ENCODE assay signal across 16 mouse cellular contexts in the genomic region with DNA sequence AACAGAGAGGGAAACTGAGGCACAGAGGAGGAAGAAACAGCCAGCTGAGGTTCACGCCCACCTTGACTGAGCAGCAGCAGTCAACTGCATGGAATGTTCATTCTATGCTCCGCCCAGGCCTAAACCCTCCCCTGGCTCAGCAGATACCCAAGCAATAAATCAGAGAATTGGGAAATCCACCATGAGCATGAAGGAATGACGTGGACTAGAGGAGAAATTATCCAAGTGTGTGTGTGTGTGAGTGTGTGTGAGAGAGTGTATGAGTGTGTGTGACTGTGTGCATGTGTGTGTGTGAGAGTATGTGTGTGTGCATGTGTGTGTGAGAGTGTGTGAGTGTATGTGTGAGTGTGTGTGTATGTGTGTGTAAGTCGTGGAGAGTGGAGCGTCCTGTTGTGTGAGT. TPM values are rescaled to one million over a fixed set of nuclear protein-coding genes. Genes with fewer than 3 reads are reported as not detected.
A peak's percentile ranks its signal among the peaks of the same experiment; 100 is the strongest.
DNase-seq lines count a peak whose midpoint lies in the region; ATAC-seq and TF ChIP-seq lines count a peak whose summit lies in the region.
"Had no signal": no experiment of that assay in that cellular context is flagged by ENCODE, and none has a peak within 500 bp of the region (broad histone marks: within the 10 kb centered on the region; RNA-seq: fewer than 3 reads in every experiment).

No protein-coding gene starts in this region.

- no peak for TF ChIP-seq CTCF in E14TG2a.4 (conservative IDR thresholded peaks at IDR 0.05; ENCODE audit: low read length)

- H3K9me3 ChIP-seq in E14TG2a.4 (ENCODE audit: low read length) = peaks cover 23% of the 10 kb centered on the region
- H3K9me3 ChIP-seq in limb, embryonic 10.5 days (replicated peaks) = no peaks in the 10 kb centered on the region
- H3K9me3 ChIP-seq: limb, embryonic 15.5 days had no signal

- peak overlapping the region; percentile 4; the same call in 1 of the 2 replicates for H3K27ac ChIP-seq in brown adipose tissue, adult 24 weeks (replicated peaks; ENCODE audit: low read depth, low read length)
- H3K27ac ChIP-seq in limb, embryonic 10.5 days = no peak overlapping the region

- H3K36me3 ChIP-seq in E14TG2a.4 (ENCODE audit: insufficient read depth, low read length) = peaks cover 50% of the 10 kb centered on the region
- H3K36me3 ChIP-seq in limb, embryonic 10.5 days = no peaks in the 10 kb centered on the region
- H3K36me3 ChIP-seq: limb, embryonic 15.5 days had no signal

- H3K4me3 ChIP-seq in E14TG2a.4 (replicated peaks; ENCODE audit: low read length) = peak overlapping the region; percentile 84
- H3K4me3 ChIP-seq in brown adipose tissue, adult 24 weeks (ENCODE audit: insufficient read depth, low read depth, low read length) = no peak overlapping the region
- H3K4me3 ChIP-seq in limb, embryonic 10.5 days = no peak overlapping the region

- ATAC-seq in erythroid progenitor cell, adult 5-6 weeks (replicated peaks; ENCODE audit: low FRiP score, poor library complexity, severe bottlenecking) = no peak
- ATAC-seq in cerebellum, adult (ENCODE audit: insufficient number of reproducible peaks, low FRiP score, low TSS enrichment) = no peak

- DNase-seq in adrenal gland, adult (ENCODE audit: inconsistent age in 2 of 2, low spot score in 1 of 2) = peak; percentile 73 to 87
- no peak for DNase-seq in adrenal gland, postnatal 4 days (ENCODE audit: low spot score in 2 of 2)
- peak; percentile 30 for DNase-seq in lung, postnatal 14 days
- DNase-seq in limb, embryonic 10.5 days (ENCODE audit: low spot score) = no peak
- DNase-seq: cerebellum, adult 18-20 months; heart, adult 18-20 months; thymus, postnatal 14 days had no signal

- H3K4me1 ChIP-seq in E14TG2a.4 (replicated peaks; ENCODE audit: low read depth, low read length) = peaks cover 71% of the 10 kb centered on the region
- H3K4me1 ChIP-seq in brown adipose tissue, adult 24 weeks (ENCODE audit: control insufficient read depth, insufficient read depth, insufficient read length, low read length) = peaks cover 31% of the 10 kb centered on the region
- peaks cover 38% of the 10 kb centered on the region for H3K4me1 ChIP-seq in limb, embryonic 10.5 days

- 76% methylated on average over 5 of the region's 5 CpGs for WGBS in limb, embryonic 10.5 days

- H3K27me3 ChIP-seq in E14TG2a.4 (ENCODE audit: insufficient read depth, low read length) = no peaks in the 10 kb centered on the region
- H3K27me3 ChIP-seq in limb, embryonic 10.5 days (ENCODE audit: low read depth, poor library complexity, severe bottlenecking) = peaks cover 91% of the 10 kb centered on the region

RNA-seq across cellular contexts. Expression of gene Bcl3, which starts 4.1 kb away (rescaled TPM):
- total RNA-seq in adrenal gland, postnatal 4 days (2021) = 10 to 100 TPM in 1 of 2 experiments, 1 to 10 TPM in 1; 9.6 to 11.5 TPM
- 14.7 and 24.3 TPM in 2 replicates for polyA plus RNA-seq in brown adipose tissue, adult 24 weeks (2012; ENCODE audit: insufficient read depth, insufficient read length, missing spikeins)
- 15.5 and 21.3 TPM in 2 replicates for total RNA-seq in erythroid progenitor cell, adult 5-6 weeks (2015; ENCODE audit: low replicate concordance)
- 0.77 TPM in 1 of 2 replicates, not detected in the other for total RNA-seq in erythroid progenitor cell, adult 5-6 weeks (2017; ENCODE audit: low replicate concordance)
- 0.82 and 1.2 TPM in 2 replicates for polyA plus RNA-seq in limb, embryonic 10.5 days (2016; fragmentation: Nextera tagmentation; extraction: Ambion mirVana)

RNA-seq across cellular contexts. Expression of gene Cblc, which starts 21.8 kb away (rescaled TPM):
- total RNA-seq in adrenal gland, postnatal 4 days (2021) = 1 to 10 TPM in 1 of 2 experiments, under 1 TPM in 1; 0.68 to 1.0 TPM
- polyA plus RNA-seq in brown adipose tissue, adult 24 weeks (2012; ENCODE audit: insufficient read depth, insufficient read length, missing spikeins) = 1.6 TPM in 1 of 2 replicates, not detected in the other
- total RNA-seq in erythroid progenitor cell, adult 5-6 weeks (2015; ENCODE audit: low replicate concordance) = not detected in 2 replicates
- total RNA-seq in erythroid progenitor cell, adult 5-6 weeks (2017; ENCODE audit: low replicate concordance) = not detected in 2 replicates
- 1.4 and 1.6 TPM in 2 replicates for polyA plus RNA-seq in limb, embryonic 10.5 days (2016; fragmentation: Nextera tagmentation; extraction: Ambion mirVana)
- total RNA-seq: hematopoietic stem cell, adult 5-6 weeks; layer of hippocampus, postnatal 25 days had no signal

RNA-seq across cellular contexts. Expression of gene Gm19345, which starts 33.4 kb away (rescaled TPM):
- total RNA-seq in adrenal gland, postnatal 4 days (2021) = not detected
- not detected in 2 replicates for polyA plus RNA-seq in brown adipose tissue, adult 24 weeks (2012; ENCODE audit: insufficient read depth, insufficient read length, missing spikeins)
- total RNA-seq in erythroid progenitor cell, adult 5-6 weeks (2015; ENCODE audit: low replicate concordance) = not detected in 2 replicates
- not detected in 2 replicates for total RNA-seq in erythroid progenitor cell, adult 5-6 weeks (2017; ENCODE audit: low replicate concordance)
- not detected in 2 replicates for polyA plus RNA-seq in limb, embryonic 10.5 days (2016; fragmentation: Nextera tagmentation; extraction: Ambion mirVana)
- total RNA-seq: heart, adult 18-20 months; hematopoietic stem cell, adult 5-6 weeks had no signal
- polyA plus RNA-seq: embryonic facial prominence, embryonic 11.5 days; kidney, embryonic 14.5 days; limb, embryonic 15.5 days had no signal

RNA-seq across cellular contexts. Expression of gene Ceacam16, which starts 42.7 kb away (rescaled TPM):
- total RNA-seq in adrenal gland, postnatal 4 days (2021) = under 1 TPM in 1 of 2 experiments, not detected in 1; 0.20 TPM
- polyA plus RNA-seq in brown adipose tissue, adult 24 weeks (2012; ENCODE audit: insufficient read depth, insufficient read length, missing spikeins) = not detected in 2 replicates
- total RNA-seq in erythroid progenitor cell, adult 5-6 weeks (2015; ENCODE audit: low replicate concordance) = not detected in 2 replicates
- not detected in 2 replicates for total RNA-seq in erythroid progenitor cell, adult 5-6 weeks (2017; ENCODE audit: low replicate concordance)
- polyA plus RNA-seq in limb, embryonic 10.5 days (2016; fragmentation: Nextera tagmentation; extraction: Ambion mirVana) = not detected in 2 replicates
- total RNA-seq: heart, adult 18-20 months; layer of hippocampus, postnatal 25 days had no signal
- polyA plus RNA-seq: embryonic facial prominence, embryonic 11.5 days; kidney, embryonic 14.5 days; limb, embryonic 15.5 days had no signal

RNA-seq across cellular contexts. Expression of gene Bcam, which starts 47.6 kb away (rescaled TPM):
- 10 to 100 TPM; 59.8 to 84.7 TPM for total RNA-seq in adrenal gland, postnatal 4 days (2021)
- polyA plus RNA-seq in brown adipose tissue, adult 24 weeks (2012; ENCODE audit: insufficient read depth, insufficient read length, missing spikeins) = 7.6 and 20.8 TPM in 2 replicates
- not detected in 2 replicates for total RNA-seq in erythroid progenitor cell, adult 5-6 weeks (2015; ENCODE audit: low replicate concordance)
- total RNA-seq in erythroid progenitor cell, adult 5-6 weeks (2017; ENCODE audit: low replicate concordance) = not detected in 2 replicates
- 53.8 and 58.6 TPM in 2 replicates for polyA plus RNA-seq in limb, embryonic 10.5 days (2016; fragmentation: Nextera tagmentation; extraction: Ambion mirVana)

Comparison
In these comparisons a context has a peak if more than half of its experiments do, and no peak if none do; other contexts are left out.
1. DNase-seq: peak in adrenal gland, adult (2 of 2) and lung, postnatal 14 days (single experiment); none in adrenal gland, postnatal 4 days (0 of 2) and limb, embryonic 10.5 days (single experiment).